ENCODE assay signal across 22 mouse cellular contexts in genomic region chr3:115759659-115760058, GRCm38 (mm10).
"Had no signal": no experiment of that assay in that cellular context is flagged by ENCODE, and none has a peak within 500 bp of the region (broad histone marks: within the 10 kb centered on the region; RNA-seq: fewer than 3 reads in every experiment).

No protein-coding gene starts in this region.

- H3K27me3 ChIP-seq: hindbrain, embryonic 13.5 days; hindbrain, embryonic 15.5 days; intestine, embryonic 15.5 days; limb, embryonic 12.5 days; liver, embryonic 12.5 days had no signal

- H3K36me3 ChIP-seq: hindbrain, embryonic 13.5 days; hindbrain, embryonic 15.5 days; intestine, embryonic 15.5 days; limb, embryonic 10.5 days; limb, embryonic 12.5 days; liver, embryonic 12.5 days had no signal

- DNase-seq: forebrain, postnatal 0 days; gastrocnemius, postnatal 10 days; gastrocnemius, postnatal 25 days; heart, adult 2 months; heart, postnatal 10 days; kidney, adult 18-20 months; kidney, adult 8-10 months; kidney, postnatal 10 days; kidney, postnatal 25 days; kidney, postnatal 4 days; liver had no signal

- H3K9ac ChIP-seq: forebrain, postnatal 0 days; hindbrain, embryonic 13.5 days; hindbrain, embryonic 15.5 days; intestine, embryonic 15.5 days; limb, embryonic 12.5 days; liver, embryonic 12.5 days; liver, embryonic 14.5 days had no signal

- H3K4me2 ChIP-seq: hindbrain, embryonic 13.5 days; hindbrain, embryonic 15.5 days; intestine, embryonic 15.5 days; limb, embryonic 12.5 days had no signal

- H3K9me3 ChIP-seq: hindbrain, embryonic 13.5 days; hindbrain, embryonic 15.5 days; intestine, embryonic 15.5 days; limb, embryonic 10.5 days; liver, embryonic 12.5 days had no signal

- ATAC-seq: forebrain, postnatal 0 days; hindbrain, postnatal 0 days; intestine, embryonic 15.5 days; intestine, postnatal 0 days; liver, embryonic 12.5 days had no signal

- H3K4me1 ChIP-seq: hindbrain, embryonic 13.5 days; hindbrain, embryonic 15.5 days had no signal

- H3K4me3 ChIP-seq: heart, adult 2 months; hindbrain, embryonic 13.5 days; hindbrain, embryonic 15.5 days; intestine, embryonic 15.5 days; layer of hippocampus, adult 2 months; left cerebral cortex, adult 2 months; limb, embryonic 10.5 days; limb, embryonic 12.5 days; liver, embryonic 12.5 days had no signal

- H3K27ac ChIP-seq: hindbrain, embryonic 13.5 days; hindbrain, embryonic 15.5 days; hindbrain, postnatal 0 days; intestine, embryonic 15.5 days; left cerebral cortex, adult 2 months; limb, embryonic 10.5 days; limb, embryonic 12.5 days; liver, embryonic 12.5 days; liver, embryonic 14.5 days had no signal
